Mouse (Mus musculus): ENCODE measurements around the gene Cav2. TPM values are rescaled to one million over a fixed set of nuclear protein-coding genes. Genes with fewer than 3 reads are reported as not detected.

Gene Cav2
- polyA plus RNA-seq, 1 experiment from 2014 or later = 19.4 TPM

DNA sequence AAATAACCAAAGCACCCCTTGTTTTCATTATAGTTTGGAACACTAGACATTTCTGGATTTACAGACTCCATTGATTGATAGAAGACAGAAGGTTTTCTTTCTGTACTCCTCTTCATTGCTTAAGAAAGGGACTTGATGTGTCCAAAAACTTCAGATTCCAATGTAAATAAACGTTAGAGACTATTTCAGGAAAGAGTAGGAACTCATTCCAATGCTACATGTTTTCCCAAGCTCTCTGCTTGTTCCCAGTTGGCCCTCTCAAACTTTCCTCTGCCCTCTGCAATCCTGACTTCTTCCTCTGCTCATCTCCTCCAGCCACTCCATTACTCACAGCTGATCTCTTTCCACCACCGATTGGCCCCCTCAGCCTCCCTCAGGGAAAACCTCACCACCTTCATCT, 18.2 kb upstream of the Cav2 start:
- no peak for ATAC-seq (ENCODE audit: low FRiP score)
- Histone ChIP-seq H3K36me3 (replicated peaks; ENCODE audit: control insufficient read depth, insufficient read depth) (no peaks in the 10 kb centered on the region), H3K4me3 (replicated peaks; ENCODE audit: low read length) (no peak overlapping the region), H3K9me3 (ENCODE audit: control insufficient read depth, low read length) (no peaks in the 10 kb centered on the region), H3K4me2 (replicated peaks) (no peak overlapping the region), H3K27me3 (ENCODE audit: control insufficient read depth, insufficient read depth, low read length) (no peaks in the 10 kb centered on the region), H3K4me1 (replicated peaks; ENCODE audit: control insufficient read depth, insufficient read depth, low read length) (no peaks in the 10 kb centered on the region), H3K27ac (no peak overlapping the region), H3K9ac (no peak overlapping the region)
- WGBS = 58% methylated on average over 2 of the region's 2 CpGs
- DNase-seq (ENCODE audit: low spot score) = no peak

DNA sequence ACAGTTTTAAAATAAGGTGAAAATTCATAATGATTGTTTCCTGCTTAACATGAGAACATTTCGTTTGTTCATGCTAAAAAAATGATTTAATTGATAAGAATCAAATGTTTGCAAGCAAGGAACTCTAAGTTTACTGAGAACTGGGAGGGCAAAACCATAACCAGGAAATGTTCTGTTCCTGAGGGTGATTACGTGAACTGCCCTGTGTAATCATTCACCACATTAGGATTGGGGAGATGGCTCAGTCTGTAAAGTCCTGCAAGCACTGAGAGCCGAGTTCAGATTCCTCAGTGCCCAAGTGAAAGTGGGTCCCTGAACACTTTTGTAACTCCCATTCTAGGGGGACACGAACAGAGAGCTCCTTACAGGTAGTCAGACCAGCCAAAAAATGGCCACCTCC, 15.9 kb upstream of the Cav2 start:
- Histone ChIP-seq H3K36me3 (replicated peaks; ENCODE audit: control insufficient read depth, insufficient read depth) (no peaks in the 10 kb centered on the region), H3K4me1 (replicated peaks; ENCODE audit: control insufficient read depth, insufficient read depth, low read length) (no peaks in the 10 kb centered on the region), H3K4me3 (replicated peaks; ENCODE audit: low read length) (no peak overlapping the region), H3K27me3 (ENCODE audit: control insufficient read depth, insufficient read depth, low read length) (no peaks in the 10 kb centered on the region), H3K9me3 (ENCODE audit: control insufficient read depth, low read length) (no peaks in the 10 kb centered on the region), H3K4me2 (replicated peaks) (no peak overlapping the region), H3K27ac (no peak overlapping the region), H3K9ac (no peak overlapping the region)
- WGBS = 75% methylated on average over 4 of the region's 4 CpGs
- ATAC-seq (ENCODE audit: low FRiP score) (no peak), DNase-seq (ENCODE audit: low spot score) (no peak)

DNA sequence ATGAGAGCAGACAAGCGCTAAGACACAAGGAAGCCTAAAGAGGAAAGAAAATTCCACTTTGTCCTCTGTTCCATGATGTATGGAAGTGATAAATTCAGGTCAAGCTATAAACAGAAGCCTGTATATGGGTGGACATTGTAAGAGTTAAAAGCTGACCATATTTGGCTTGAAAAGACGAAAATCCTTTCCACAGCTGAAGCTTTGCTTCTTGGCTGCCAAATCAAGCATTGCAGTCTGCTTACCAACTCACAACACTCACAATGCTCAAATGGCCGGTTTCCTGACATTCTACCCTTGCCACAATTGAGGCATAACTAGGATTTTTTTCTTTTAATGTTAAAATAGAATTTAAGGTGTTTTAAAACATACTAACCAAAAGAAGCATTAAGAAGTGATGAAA, 14.5 kb upstream of the Cav2 start:
- Histone ChIP-seq H3K27me3 (ENCODE audit: control insufficient read depth, insufficient read depth, low read length) (no peaks in the 10 kb centered on the region), H3K9me3 (ENCODE audit: control insufficient read depth, low read length) (no peaks in the 10 kb centered on the region), H3K4me1 (replicated peaks; ENCODE audit: control insufficient read depth, insufficient read depth, low read length) (no peaks in the 10 kb centered on the region), H3K9ac (no peak overlapping the region), H3K4me2 (replicated peaks) (no peak overlapping the region), H3K4me3 (replicated peaks; ENCODE audit: low read length) (no peak overlapping the region), H3K36me3 (replicated peaks; ENCODE audit: control insufficient read depth, insufficient read depth) (no peaks in the 10 kb centered on the region), H3K27ac (no peak overlapping the region)
- DNase-seq (ENCODE audit: low spot score) (no peak), ATAC-seq (ENCODE audit: low FRiP score) (no peak)
- WGBS = 82% methylated on average over 3 of the region's 3 CpGs

- H3K4me3 ChIP-seq (replicated peaks; ENCODE audit: low read length) = no peak overlapping the region
- no peak overlapping the region for H3K27ac ChIP-seq
- H3K27me3 ChIP-seq (ENCODE audit: control insufficient read depth, insufficient read depth, low read length) = peaks cover 5% of the 10 kb centered on the region; the same call in 1 of the 2 replicates
- no peak for ATAC-seq (ENCODE audit: low FRiP score)
- H3K9me3 ChIP-seq (ENCODE audit: control insufficient read depth, low read length) = no peaks in the 10 kb centered on the region
- WGBS = 86% methylated on average over 3 of the region's 3 CpGs
- H3K4me2 ChIP-seq (replicated peaks) = no peak overlapping the region
- no peak for DNase-seq (ENCODE audit: low spot score)
- no peaks in the 10 kb centered on the region for H3K36me3 ChIP-seq (replicated peaks; ENCODE audit: control insufficient read depth, insufficient read depth)
- H3K9ac ChIP-seq = no peak overlapping the region
- peaks cover 3% of the 10 kb centered on the region; the same call in 1 of the 2 replicates for H3K4me1 ChIP-seq (replicated peaks; ENCODE audit: control insufficient read depth, insufficient read depth, low read length)
Measured at GRCm38 (mm10) chr6:17278366-17278765, 2.6 kb upstream of the Cav2 start.

- 23% methylated on average over 8 of the region's 8 CpGs for WGBS
- DNase-seq (ENCODE audit: low spot score) = no peak
- H3K4me2 ChIP-seq (replicated peaks) = peak overlapping the region; percentile 96
- peaks cover 3% of the 10 kb centered on the region; the same call in 1 of the 2 replicates for H3K4me1 ChIP-seq (replicated peaks; ENCODE audit: control insufficient read depth, insufficient read depth, low read length)
- no peak overlapping the region for H3K27ac ChIP-seq
- H3K9me3 ChIP-seq (ENCODE audit: control insufficient read depth, low read length) = no peaks in the 10 kb centered on the region
- peaks cover 5% of the 10 kb centered on the region; the same call in 1 of the 2 replicates for H3K27me3 ChIP-seq (ENCODE audit: control insufficient read depth, insufficient read depth, low read length)
- no peak overlapping the region for H3K9ac ChIP-seq
- H3K4me3 ChIP-seq (replicated peaks; ENCODE audit: low read length) = peak overlapping the region; percentile 60
- no peaks in the 10 kb centered on the region for H3K36me3 ChIP-seq (replicated peaks; ENCODE audit: control insufficient read depth, insufficient read depth)
- ATAC-seq (ENCODE audit: low FRiP score) = no peak
Measured at GRCm38 (mm10) chr6:17281757-17282092, 740 bp downstream of the Cav2 start.

DNA sequence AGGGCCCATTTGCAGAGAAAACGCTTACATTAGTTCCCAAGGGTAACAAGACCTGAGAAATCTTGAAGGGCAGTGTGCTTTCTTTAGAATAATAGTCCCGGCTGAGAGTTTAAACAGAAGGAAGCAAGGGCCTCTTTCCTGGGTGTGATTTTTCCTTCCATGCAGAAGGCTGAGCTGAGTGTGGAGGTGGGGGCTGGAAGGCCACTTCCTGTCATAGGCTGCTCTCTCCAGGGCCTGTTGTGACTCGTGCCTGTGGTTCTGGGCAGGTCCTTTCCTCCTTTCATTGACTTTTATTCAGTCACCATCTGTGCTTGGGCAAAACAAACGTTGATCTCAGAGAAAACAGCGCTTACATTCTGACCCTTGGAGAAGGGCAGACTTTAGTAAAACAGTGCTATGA, 1.2 kb downstream of the Cav2 start:
- DNase-seq (ENCODE audit: low spot score) (no peak), ATAC-seq (ENCODE audit: low FRiP score) (no peak)
- WGBS = 43% methylated on average over 5 of the region's 5 CpGs
- no peak overlapping the region for H3K9ac ChIP-seq
- peaks cover 3% of the 10 kb centered on the region; the same call in 1 of the 2 replicates for H3K4me1 ChIP-seq (replicated peaks; ENCODE audit: control insufficient read depth, insufficient read depth, low read length)
- no peaks in the 10 kb centered on the region for H3K9me3 ChIP-seq (ENCODE audit: control insufficient read depth, low read length)
- H3K4me3 ChIP-seq (replicated peaks; ENCODE audit: low read length) = no peak overlapping the region
- no peak overlapping the region for H3K27ac ChIP-seq
- H3K36me3 ChIP-seq (replicated peaks; ENCODE audit: control insufficient read depth, insufficient read depth) = no peaks in the 10 kb centered on the region
- H3K27me3 ChIP-seq (ENCODE audit: control insufficient read depth, insufficient read depth, low read length) = peaks cover 5% of the 10 kb centered on the region; the same call in 1 of the 2 replicates
- peak overlapping the region; percentile 96 for H3K4me2 ChIP-seq (replicated peaks)

DNA sequence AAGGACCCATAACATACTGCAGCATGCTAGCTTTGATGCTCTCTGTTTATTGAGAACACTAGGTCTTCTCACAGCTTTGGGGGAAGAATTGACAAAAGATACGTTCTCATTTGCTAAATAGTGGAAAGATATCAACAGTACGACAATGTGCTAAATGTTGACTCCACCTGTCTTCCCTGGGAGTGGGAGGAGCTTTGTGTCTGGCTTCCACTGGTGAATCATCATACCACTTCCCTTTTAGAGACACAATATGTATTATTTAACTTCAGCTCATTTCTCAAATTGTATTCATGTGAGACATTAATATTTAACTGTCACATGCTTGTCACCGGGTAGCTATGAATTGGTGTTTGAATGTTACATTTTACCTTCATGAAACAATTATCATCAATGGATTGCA, 2.8 kb downstream of the Cav2 start:
- H3K4me3 ChIP-seq (replicated peaks; ENCODE audit: low read length) = no peak overlapping the region
- no peaks in the 10 kb centered on the region for H3K36me3 ChIP-seq (replicated peaks; ENCODE audit: control insufficient read depth, insufficient read depth)
- no peak overlapping the region for H3K9ac ChIP-seq
- H3K4me1 ChIP-seq (replicated peaks; ENCODE audit: control insufficient read depth, insufficient read depth, low read length) = peaks cover 3% of the 10 kb centered on the region; the same call in 1 of the 2 replicates
- DNase-seq (ENCODE audit: low spot score) (no peak), ATAC-seq (ENCODE audit: low FRiP score) (no peak)
- 83% methylated on average over 3 of the region's 3 CpGs for WGBS
- H3K4me2 ChIP-seq (replicated peaks) = no peak overlapping the region
- no peak overlapping the region for H3K27ac ChIP-seq
- H3K9me3 ChIP-seq (ENCODE audit: control insufficient read depth, low read length) = no peaks in the 10 kb centered on the region
- peaks cover 5% of the 10 kb centered on the region; the same call in 1 of the 2 replicates for H3K27me3 ChIP-seq (ENCODE audit: control insufficient read depth, insufficient read depth, low read length)

DNA sequence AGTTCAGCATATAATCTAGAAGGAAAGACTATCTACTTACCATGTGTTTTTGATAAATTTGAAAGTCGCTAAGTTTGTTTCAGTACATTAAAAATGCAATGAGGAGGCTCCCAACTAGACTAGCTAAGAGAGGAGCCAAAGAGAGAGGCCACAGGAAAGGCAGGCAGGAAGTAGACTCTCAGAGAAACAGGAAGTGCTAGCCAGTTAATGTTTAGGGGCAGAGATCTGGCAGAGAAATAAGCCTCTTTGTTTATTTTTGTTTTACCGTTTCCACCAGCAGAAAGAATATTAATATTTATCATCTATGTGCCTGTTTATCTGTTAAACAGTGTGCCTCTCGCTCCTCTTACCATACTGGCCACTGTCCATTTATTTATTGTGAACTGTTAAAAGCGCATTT, 5.4 kb downstream of the Cav2 start:
- WGBS = 77% methylated on average over 4 of the region's 4 CpGs

GRCm38 (mm10) chr6:17295116-17295515, 14.1 kb downstream of the Cav2 start:
- Histone ChIP-seq H3K9me3 (ENCODE audit: control insufficient read depth, low read length) (no peaks in the 10 kb centered on the region), H3K36me3 (replicated peaks; ENCODE audit: control insufficient read depth, insufficient read depth) (no peaks in the 10 kb centered on the region), H3K4me2 (replicated peaks) (no peak overlapping the region), H3K9ac (no peak overlapping the region), H3K27me3 (ENCODE audit: control insufficient read depth, insufficient read depth, low read length) (no peaks in the 10 kb centered on the region), H3K27ac (no peak overlapping the region), H3K4me3 (replicated peaks; ENCODE audit: low read length) (no peak overlapping the region), H3K4me1 (replicated peaks; ENCODE audit: control insufficient read depth, insufficient read depth, low read length) (no peaks in the 10 kb centered on the region)
- DNase-seq (ENCODE audit: low spot score) (no peak), ATAC-seq (ENCODE audit: low FRiP score) (no peak)
- WGBS = 58% methylated on average over 5 of the region's 5 CpGs

More for the DNA sequence above, 5.4 kb downstream of the Cav2 start:
- Histone ChIP-seq H3K36me3 (replicated peaks; ENCODE audit: control insufficient read depth, insufficient read depth) (no peaks in the 10 kb centered on the region), H3K4me1 (replicated peaks; ENCODE audit: control insufficient read depth, insufficient read depth, low read length) (0 out of 2 replicates have a peak, but pooled peaks cover 2% of the 10 kb centered on the region), H3K9ac (no peak overlapping the region), H3K27ac (no peak overlapping the region), H3K4me2 (replicated peaks) (no peak overlapping the region), H3K27me3 (ENCODE audit: control insufficient read depth, insufficient read depth, low read length) (no peaks in the 10 kb centered on the region; the same call in 1 of the 2 replicates), H3K9me3 (ENCODE audit: control insufficient read depth, low read length) (no peaks in the 10 kb centered on the region), H3K4me3 (replicated peaks; ENCODE audit: low read length) (no peak overlapping the region)
- DNase-seq (ENCODE audit: low spot score) = no peak
- no peak for ATAC-seq (ENCODE audit: low FRiP score)

DNA sequence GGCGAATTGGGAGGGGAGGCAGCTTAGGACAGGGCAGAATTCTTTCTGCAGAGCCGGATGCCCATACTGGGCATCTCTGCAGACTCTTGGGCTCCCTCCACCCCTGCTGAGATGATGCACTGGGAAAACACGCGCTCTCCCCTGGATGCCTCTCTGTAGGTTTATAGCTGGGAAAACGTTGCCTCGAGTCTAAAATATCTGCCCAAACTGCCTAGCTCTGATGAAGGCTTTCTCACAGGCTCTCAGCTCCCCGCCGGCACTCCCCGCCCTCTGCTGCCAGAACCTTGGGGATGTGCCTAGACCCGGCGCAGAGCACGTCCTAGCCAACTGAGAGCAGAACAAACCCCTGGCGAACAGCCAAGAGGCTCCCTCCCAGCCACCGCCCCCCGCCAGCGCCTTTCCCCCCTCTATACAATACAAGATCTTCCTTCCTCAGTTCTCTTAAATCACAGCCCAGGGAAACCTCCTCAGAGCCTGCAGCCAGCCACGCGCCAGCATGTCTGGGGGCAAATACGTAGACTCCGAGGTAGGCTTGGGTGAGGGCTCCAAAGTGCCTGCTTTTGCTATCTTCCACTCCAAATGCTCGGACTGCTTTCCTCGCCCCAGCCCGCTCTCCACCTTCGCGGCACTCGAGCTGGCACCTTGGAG, 25.1 kb downstream of the Cav2 start, which contains the start of gene Cav1:
TSS of gene Cav1 (plus strand) at position 382 of the 648 bp plus-strand sequence.
- peak; percentile 85 for ATAC-seq (ENCODE audit: low FRiP score)
- H3K27ac ChIP-seq = no peak within 1 kb of the TSS

More for the DNA sequence above, 25.1 kb downstream of the Cav2 start, which contains the start of gene Cav1:
- peaks cover 27% of the 10 kb centered on the region for H3K27me3 ChIP-seq (ENCODE audit: control insufficient read depth, insufficient read depth, low read length)
- WGBS = under 1% methylated on average over 26 of the region's 26 CpGs
- peak within 1 kb of the TSS; percentile 55 for H3K9ac ChIP-seq
- H3K4me2 ChIP-seq (replicated peaks) = peak within 1 kb of the TSS; percentile 60
- H3K4me1 ChIP-seq (replicated peaks; ENCODE audit: control insufficient read depth, insufficient read depth, low read length) = peaks cover 12% of the 10 kb centered on the region
- H3K9me3 ChIP-seq (ENCODE audit: control insufficient read depth, low read length) = no peaks in the 10 kb centered on the region
- H3K4me3 ChIP-seq (replicated peaks; ENCODE audit: low read length) = peak within 1 kb of the TSS; percentile 38
- no peaks in the 10 kb centered on the region for H3K36me3 ChIP-seq (replicated peaks; ENCODE audit: control insufficient read depth, insufficient read depth)
- DNase-seq (ENCODE audit: low spot score) = peak; percentile 54
